Mouse (Mus musculus) C2C12 (cell line): ENCODE measurements around the gene Aqp5.

Source experiments
- CEBPB ChIP-seq: IDR thresholded peaks from one replicate; pipeline ENCODE4 v1.6.1; 2011; ENCODE audit warnings: low read depth, mild to moderate bottlenecking, control low read depth, moderate library complexity
- CTCF ChIP-seq: IDR thresholded peaks from one replicate; pipeline ENCODE4 v1.5.1; 2011; ENCODE audit not compliant: control insufficient read depth, insufficient read depth, insufficient read length
- FOSL1 ChIP-seq: IDR thresholded peaks from one replicate; pipeline ENCODE4 v1.8.0; 2011; ENCODE audit warnings: mild to moderate bottlenecking, low read length; ENCODE audit not compliant: poor library complexity, insufficient read depth, severe bottlenecking
- MAX ChIP-seq: IDR thresholded peaks from one replicate; pipeline ENCODE4 v1.6.1; 2011; ENCODE audit warnings: mild to moderate bottlenecking, control low read depth
- MYOD1 ChIP-seq: IDR thresholded peaks from one replicate; pipeline ENCODE4 v1.6.1; 2011; ENCODE audit warnings: low read depth; ENCODE audit not compliant: control insufficient read depth, insufficient read length
- MYOG ChIP-seq: IDR thresholded peaks from one replicate; pipeline ENCODE4 v1.6.1; 2011; ENCODE audit not compliant: control insufficient read depth, insufficient read length; ENCODE audit errors: extremely low read depth
- USF1 ChIP-seq: IDR thresholded peaks from one replicate; pipeline ENCODE4 v1.6.1; 2011; ENCODE audit warnings: low read depth, mild to moderate bottlenecking, control low read depth, moderate library complexity

- TF ChIP-seq CTCF (no peak), MAX (no peak), USF1 (no peak), MYOD1 (no peak), MYOG (no peak), FOSL1 (no peak), CEBPB (no peak)
These were observed 24.7 kb downstream of the Aqp5 start for GRCm38 (mm10) chr15:99615246-99615645.
